Mouse (Mus musculus) layer of hippocampus, postnatal 25 days (tissue): ENCODE results near the gene 2610528J11Rik. TPM values are rescaled to one million over a fixed set of nuclear protein-coding genes. Genes with fewer than 3 reads are reported as not detected.

ENCODE experiments used
- total RNA-seq, 2 experiments: library from RNA; stranded (reverse); gene quantifications; 2 replicates each; pipeline ENCODE4 v1.2.3; 2021

The 2610528J11Rik gene
- total RNA-seq, 2 experiments from 2014 or later = not detected

Other genes starting within 250 kb of the 2610528J11Rik start
- 10 to 100 TPM; 86.9 to 88.0 TPM for gene Ptprf, start 235.6 kb upstream of the 2610528J11Rik start, total RNA-seq
- 10 to 100 TPM; 31.3 to 41.2 TPM for gene Szt2, start 117.7 kb upstream of the 2610528J11Rik start, total RNA-seq
- gene Med8, start 117.7 kb upstream of the 2610528J11Rik start, total RNA-seq = 10 to 100 TPM; 58.8 to 63.2 TPM
- gene Elovl1, start 98.9 kb upstream of the 2610528J11Rik start, total RNA-seq = 10 to 100 TPM; 29.5 to 30.3 TPM
- 1 to 10 TPM; 1.1 to 1.5 TPM for gene Cdc20, start 89.6 kb upstream of the 2610528J11Rik start, total RNA-seq
- under 1 TPM in 1 of 2 experiments, not detected in 1; 0.34 TPM for gene Mpl, start 69.5 kb upstream of the 2610528J11Rik start, total RNA-seq
- gene Tie1, start 36.9 kb upstream of the 2610528J11Rik start, total RNA-seq = 1 to 10 TPM; 7.0 to 8.1 TPM
- 10 to 100 TPM; 10.4 to 12.3 TPM for gene Tmem125, start 17.0 kb downstream of the 2610528J11Rik start, total RNA-seq
- gene Cfap57, start 93.8 kb downstream of the 2610528J11Rik start, total RNA-seq = under 1 TPM; 0.47 to 0.71 TPM
- gene Ebna1bp2, start 93.8 kb downstream of the 2610528J11Rik start, total RNA-seq = 10 to 100 TPM; 56.0 to 65.6 TPM
- not detected for gene Olfr62, start 132.0 kb downstream of the 2610528J11Rik start, total RNA-seq
- gene Olfr1342, start 165.8 kb downstream of the 2610528J11Rik start, total RNA-seq = not detected
- gene Olfr1341, start 176.5 kb downstream of the 2610528J11Rik start, total RNA-seq = not detected
- not detected for gene Olfr1340, start 193.1 kb downstream of the 2610528J11Rik start, total RNA-seq
- gene Olfr1339, start 205.2 kb downstream of the 2610528J11Rik start, total RNA-seq = not detected
- not detected for gene Olfr1338, start 231.7 kb downstream of the 2610528J11Rik start, total RNA-seq